Mouse (Mus musculus) hindbrain, embryonic 16.5 days (tissue): ENCODE measurements around the gene Heatr5a. TPM values are rescaled to one million over a fixed set of nuclear protein-coding genes. Genes with fewer than 3 reads are reported as not detected.

ENCODE experiments used
- ATAC-seq: fragments of 200-750 bp; cut with Nextera tagmentation; 2 replicates; pipeline ENCODE4 v1.8.0; 2017; ENCODE audit warnings: moderate TSS enrichment, moderate library complexity
- H3K27ac ChIP-seq: fragments of 300-500 bp; sonication (generic); 2 replicates; pipeline ENCODE4 v1.5.1; 2014; ENCODE audit warnings: low read depth, mild to moderate bottlenecking, control low read depth, low read length, moderate library complexity
- H3K27me3 ChIP-seq: fragments of 300-500 bp; sonication (generic); replicated peaks from 2 replicates; pipeline ENCODE4 v1.6.1; 2014; ENCODE audit warnings: low read length; ENCODE audit not compliant: control insufficient read depth, insufficient read depth
- H3K36me3 ChIP-seq: fragments of 300-500 bp; sonication (generic); 2 replicates; pipeline ENCODE4 v1.6.1; 2014; ENCODE audit warnings: mild to moderate bottlenecking, low read length, moderate library complexity, mixed read lengths; ENCODE audit not compliant: control insufficient read depth, insufficient read depth
- H3K4me1 ChIP-seq: fragments of 300-500 bp; sonication (generic); 2 replicates; pipeline ENCODE4 v1.6.1; 2014; ENCODE audit warnings: low read depth, low read length; ENCODE audit not compliant: control insufficient read depth, insufficient read depth
- H3K4me2 ChIP-seq: fragments of 300-500 bp; sonication (generic); 2 replicates; pipeline ENCODE4 v1.6.1; 2014; ENCODE audit warnings: mild to moderate bottlenecking, low read length, control low read depth, moderate library complexity
- H3K4me3 ChIP-seq: fragments of 300-500 bp; sonication (generic); 2 replicates; pipeline ENCODE4 v1.5.1; 2014; ENCODE audit warnings: mild to moderate bottlenecking, low read length, control low read depth, moderate library complexity
- H3K9ac ChIP-seq: fragments of 300-500 bp; sonication (generic); 2 replicates; pipeline ENCODE4 v1.6.1; 2014; ENCODE audit warnings: low read depth, mild to moderate bottlenecking, control low read depth, low read length, moderate library complexity
- H3K9me3 ChIP-seq: fragments of 300-500 bp; sonication (generic); 2 replicates; pipeline ENCODE4 v1.6.1; 2014; ENCODE audit warnings: mild to moderate bottlenecking, low read length, moderate library complexity; ENCODE audit not compliant: control insufficient read depth
- WGBS: fragments of 180-500 bp; shearing (Covaris S2); extraction: QIAGEN DNeasy Blood & Tissue Kit; methylation state at CpG from one replicate; pipeline ENCODE4 v1.1.7; 2014; 5-methylcytosine and 5-hydroxymethylcytosine counted together
- polyA plus RNA-seq: library from polyadenylated mRNA; unstranded; fragments of >200 nt; fragmentation: Nextera tagmentation; extraction: Ambion mirVana; gene quantifications from 2 replicates; pipeline ENCODE4 v1.2.1, GENCODE M21; 2015

Gene Heatr5a
- polyA plus RNA-seq, 1 experiment from 2014 or later: 5.0 TPM

DNA sequence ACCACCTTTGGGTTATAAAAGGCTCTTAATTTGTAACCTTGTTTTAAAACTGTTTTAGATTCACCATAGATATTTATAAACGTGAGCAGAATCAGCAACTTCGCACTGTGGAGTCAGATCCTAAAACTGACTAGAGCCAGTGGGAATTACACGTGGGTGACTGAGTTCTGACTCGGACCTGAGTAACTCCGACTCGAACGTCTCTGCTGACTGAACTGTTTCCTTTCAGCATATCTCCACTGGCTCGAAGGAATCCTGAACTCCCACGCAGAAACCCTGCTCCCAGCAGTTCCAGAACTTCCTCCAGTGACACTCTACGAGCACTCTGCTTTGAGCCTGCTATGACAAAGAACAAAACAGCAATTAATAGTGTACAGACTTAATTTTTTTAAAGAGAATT, 18.8 kb downstream of the Heatr5a start:
- no peak overlapping the region for H3K4me3 ChIP-seq
- no peak overlapping the region for H3K9ac ChIP-seq
- H3K27me3 ChIP-seq: no peaks in the 10 kb centered on the region
- 78% methylated on average over 10 of the region's 10 CpGs for WGBS
- no peaks in the 10 kb centered on the region for H3K4me1 ChIP-seq
- no peaks in the 10 kb centered on the region for H3K9me3 ChIP-seq
- H3K27ac ChIP-seq: no peak overlapping the region
- no peak for ATAC-seq
- peaks cover 30% of the 10 kb centered on the region for H3K36me3 ChIP-seq
- H3K4me2 ChIP-seq: no peak overlapping the region

DNA sequence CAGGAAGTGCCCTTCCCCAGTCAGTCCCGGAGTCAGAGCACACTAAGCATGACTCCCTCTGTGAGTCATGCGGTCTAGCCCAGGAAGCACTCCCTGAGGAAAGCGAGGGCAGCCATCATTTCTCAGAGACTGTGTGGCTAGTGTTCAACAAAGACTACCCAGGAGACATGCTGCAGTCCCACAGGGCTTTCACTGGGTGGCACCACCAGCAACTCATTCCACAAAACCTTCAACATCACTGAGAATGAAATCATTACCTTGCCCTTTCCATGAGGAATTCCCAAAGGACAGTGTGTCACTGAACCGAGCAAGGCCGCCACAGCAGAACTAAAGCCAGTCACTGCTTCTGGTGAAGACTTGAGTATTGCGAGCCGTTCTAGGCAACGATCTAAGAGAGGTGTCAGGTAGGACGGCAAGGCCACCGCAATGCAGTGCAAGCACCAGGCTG, 23.6 kb downstream of the Heatr5a start:
- Histone ChIP-seq H3K9me3 (no peaks in the 10 kb centered on the region), H3K36me3 (peaks cover 26% of the 10 kb centered on the region), H3K27ac (no peak overlapping the region), H3K4me1 (no peaks in the 10 kb centered on the region), H3K9ac (no peak overlapping the region), H3K4me2 (no peak overlapping the region), H3K27me3 (no peaks in the 10 kb centered on the region), H3K4me3 (no peak overlapping the region)
- no peak for ATAC-seq
- 79% methylated on average over 10 of the region's 10 CpGs for WGBS

DNA sequence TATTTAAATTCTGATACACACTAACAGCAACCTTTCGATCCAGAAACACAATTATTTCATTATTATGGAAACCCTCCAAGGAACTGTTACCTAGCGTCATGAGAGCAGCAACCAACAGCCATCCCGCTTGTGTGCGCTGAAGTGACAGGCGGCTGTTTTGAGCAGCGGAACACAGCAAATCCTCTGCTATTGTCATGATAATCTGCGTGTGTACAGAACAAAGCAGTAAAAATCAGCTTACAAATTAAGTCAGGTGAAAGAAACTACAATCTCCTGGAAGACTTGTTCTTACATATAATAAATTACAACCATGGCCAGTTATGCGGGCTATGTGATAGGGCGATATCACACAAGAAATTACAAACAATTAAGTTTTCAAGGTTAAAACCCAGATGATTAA, 25.8 kb downstream of the Heatr5a start:
- WGBS: 44% methylated on average over 9 of the region's 9 CpGs
- ATAC-seq: no peak
- Histone ChIP-seq H3K27ac (no peak overlapping the region), H3K4me1 (no peaks in the 10 kb centered on the region), H3K27me3 (no peaks in the 10 kb centered on the region), H3K36me3 (peaks cover 16% of the 10 kb centered on the region), H3K4me2 (no peak overlapping the region), H3K9ac (no peak overlapping the region), H3K4me3 (no peak overlapping the region), H3K9me3 (no peaks in the 10 kb centered on the region)

DNA sequence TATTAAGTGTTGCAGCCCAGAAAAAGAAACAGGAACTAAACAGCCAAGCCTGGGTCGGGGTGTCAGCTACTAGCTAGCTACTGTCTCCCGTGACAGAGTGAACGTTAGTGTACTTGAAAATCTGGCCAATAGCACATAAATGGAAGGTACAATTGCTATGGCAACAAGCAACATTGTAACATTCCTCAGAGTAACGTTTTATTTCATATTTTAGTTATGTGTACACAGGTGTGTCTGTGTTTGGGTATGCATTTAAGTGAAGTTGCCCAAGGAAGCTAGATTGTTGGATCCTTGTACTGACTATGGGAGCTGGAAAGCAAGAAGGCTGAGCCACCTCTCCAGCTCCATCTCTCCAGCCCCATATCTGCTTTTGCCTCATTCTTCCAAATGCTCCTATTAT, 31.3 kb downstream of the Heatr5a start:
- Histone ChIP-seq H3K4me2 (no peak overlapping the region), H3K4me3 (no peak overlapping the region), H3K9me3 (no peaks in the 10 kb centered on the region), H3K9ac (no peak overlapping the region), H3K27me3 (no peaks in the 10 kb centered on the region), H3K4me1 (no peaks in the 10 kb centered on the region), H3K27ac (no peak overlapping the region), H3K36me3 (0 out of 2 replicates have a peak, but pooled peaks cover 4% of the 10 kb centered on the region)
- no peak for ATAC-seq
- WGBS: 85% methylated on average over 4 of the region's 4 CpGs

DNA sequence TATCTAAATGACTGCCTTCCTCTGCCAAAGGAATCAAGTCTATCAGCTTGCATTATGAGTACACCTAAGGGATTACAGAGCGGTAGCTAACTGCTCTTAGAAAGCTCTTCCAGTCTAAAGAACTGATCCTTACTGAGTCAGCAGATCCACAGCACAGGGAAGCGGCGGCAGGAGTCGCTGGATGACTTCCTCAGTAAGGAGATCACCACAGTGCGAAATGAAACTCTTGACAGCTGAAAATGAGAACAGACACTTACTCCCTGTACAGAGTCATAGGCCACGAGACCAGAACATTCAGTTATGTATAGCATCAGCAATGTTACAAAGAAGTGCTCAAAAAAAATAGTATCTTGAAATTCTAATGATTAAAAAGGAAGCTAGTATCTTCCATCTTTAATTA, 33.2 kb downstream of the Heatr5a start:
- Histone ChIP-seq H3K4me2 (no peak overlapping the region), H3K27ac (no peak overlapping the region), H3K4me3 (no peak overlapping the region), H3K9ac (no peak overlapping the region), H3K4me1 (no peaks in the 10 kb centered on the region), H3K36me3 (0 out of 2 replicates have a peak, but pooled peaks cover 4% of the 10 kb centered on the region), H3K9me3 (no peaks in the 10 kb centered on the region), H3K27me3 (no peaks in the 10 kb centered on the region)
- ATAC-seq: no peak
- 70% methylated on average over 6 of the region's 6 CpGs for WGBS

DNA sequence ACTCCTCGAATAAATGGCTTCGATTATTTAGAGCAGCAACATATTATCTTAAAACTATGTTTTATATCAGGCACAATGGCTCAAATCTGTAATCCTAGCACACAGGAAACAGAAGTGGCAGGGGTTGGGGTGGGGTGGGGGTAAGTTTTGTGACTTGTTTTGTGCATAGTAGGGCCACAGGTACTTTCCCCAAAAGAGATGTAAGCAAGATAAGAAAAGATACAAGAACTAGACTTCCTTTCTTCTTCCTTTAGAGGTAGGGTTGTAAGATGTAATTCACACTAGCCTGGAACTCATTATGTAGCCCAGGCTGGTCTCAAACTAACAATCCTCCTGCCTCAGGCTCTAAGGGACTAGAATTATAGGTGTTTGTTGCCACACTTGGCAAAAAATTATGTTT, 41.5 kb downstream of the Heatr5a start:
- no peak overlapping the region for H3K4me3 ChIP-seq
- WGBS: 92% methylated on average over 2 of the region's 2 CpGs
- no peak for ATAC-seq
- no peak overlapping the region for H3K27ac ChIP-seq
- no peak overlapping the region for H3K9ac ChIP-seq
- no peak overlapping the region for H3K4me2 ChIP-seq
- no peaks in the 10 kb centered on the region for H3K4me1 ChIP-seq
- H3K36me3 ChIP-seq: peaks cover 6% of the 10 kb centered on the region
- no peaks in the 10 kb centered on the region for H3K27me3 ChIP-seq
- no peaks in the 10 kb centered on the region for H3K9me3 ChIP-seq

DNA sequence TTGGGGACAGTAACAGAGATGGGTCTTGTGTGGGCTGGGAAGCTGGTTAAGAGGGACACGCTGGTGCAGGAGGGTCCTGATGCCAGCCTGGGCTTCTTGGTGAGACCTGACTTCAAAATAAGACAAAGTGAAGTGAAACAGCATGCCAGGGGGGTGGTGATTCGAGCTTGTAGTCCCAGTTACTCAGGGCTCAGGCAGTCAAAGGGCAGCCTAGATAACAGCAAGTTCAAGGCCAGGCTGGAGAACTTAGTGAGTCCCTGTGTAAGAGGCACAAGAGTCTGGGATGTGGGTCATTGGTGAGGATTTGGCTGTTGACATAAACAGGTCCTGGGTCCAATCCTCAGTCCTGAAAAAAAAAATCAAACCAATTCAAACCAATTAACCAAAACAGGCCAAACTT, 53.9 kb downstream of the Heatr5a start:
- no peaks in the 10 kb centered on the region for H3K9me3 ChIP-seq
- H3K9ac ChIP-seq: no peak overlapping the region
- no peaks in the 10 kb centered on the region for H3K4me1 ChIP-seq
- no peak for ATAC-seq
- no peak overlapping the region for H3K27ac ChIP-seq
- no peaks in the 10 kb centered on the region for H3K27me3 ChIP-seq
- WGBS: 89% methylated on average over 2 of the region's 2 CpGs
- no peak overlapping the region for H3K4me3 ChIP-seq
- H3K4me2 ChIP-seq: no peak overlapping the region
- H3K36me3 ChIP-seq: peaks cover 22% of the 10 kb centered on the region

DNA sequence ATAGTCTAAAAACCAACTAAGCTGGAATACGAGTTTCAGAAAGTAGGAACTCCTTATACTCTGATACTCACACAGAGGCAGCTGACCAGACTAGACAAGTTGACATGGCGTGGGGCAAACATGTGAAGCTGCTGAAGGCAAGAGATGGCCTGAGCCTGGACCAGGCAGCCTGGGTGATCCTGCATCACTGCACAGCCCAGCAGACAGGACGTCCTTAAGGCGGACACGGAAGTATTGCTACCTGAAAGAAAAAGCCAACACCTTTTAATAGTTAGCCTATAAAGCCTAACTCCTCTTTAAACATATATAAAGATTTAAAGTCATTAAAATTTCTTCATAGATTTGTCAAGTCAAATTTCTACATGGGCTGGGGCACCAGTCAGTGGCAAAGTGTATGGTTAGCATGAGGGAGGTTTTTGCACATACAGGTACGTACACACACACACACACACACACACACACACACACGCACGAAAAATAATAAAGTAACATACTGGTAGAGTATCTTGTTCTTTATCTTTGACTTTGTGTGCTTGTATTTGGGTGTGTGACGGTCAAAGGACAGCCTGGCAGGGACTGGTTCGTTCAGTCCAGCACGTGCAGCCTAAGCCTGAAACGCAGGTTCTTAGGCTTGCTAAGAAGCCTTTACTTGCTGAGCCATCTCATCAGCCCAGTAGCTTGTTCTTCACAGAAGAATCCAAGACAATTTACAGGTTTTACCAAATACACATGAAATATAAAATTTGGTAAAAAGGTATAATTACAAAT, 56.0 kb downstream of the Heatr5a start:
- no peak for ATAC-seq
- Histone ChIP-seq H3K4me1 (no peaks in the 10 kb centered on the region), H3K9me3 (no peaks in the 10 kb centered on the region), H3K27me3 (no peaks in the 10 kb centered on the region), H3K4me2 (no peak overlapping the region), H3K36me3 (peaks cover 20% of the 10 kb centered on the region), H3K4me3 (no peak overlapping the region), H3K27ac (no peak overlapping the region), H3K9ac (no peak overlapping the region)
- WGBS: 97% methylated on average over 12 of the region's 12 CpGs

DNA sequence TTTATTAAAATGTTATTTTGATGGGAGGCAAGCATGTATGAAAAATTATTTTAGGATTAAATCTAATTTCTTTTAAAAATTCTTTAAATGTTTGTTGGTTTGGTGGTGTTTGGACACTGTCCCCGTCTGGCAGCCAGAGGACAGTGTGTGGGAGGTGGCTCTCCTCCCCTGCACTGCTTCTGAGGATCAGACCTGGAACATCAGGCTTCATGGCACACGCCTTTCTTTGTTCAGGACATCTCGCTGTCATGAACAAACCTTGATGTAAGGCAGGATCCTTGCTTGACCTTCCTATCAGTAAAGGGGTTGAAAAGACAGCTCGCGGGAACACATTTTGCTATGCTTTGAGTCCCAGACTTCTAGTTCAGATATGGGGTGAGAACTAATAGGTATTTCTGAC, 61.9 kb downstream of the Heatr5a start:
- 97% methylated on average over 5 of the region's 5 CpGs for WGBS

More for the DNA sequence above, 61.9 kb downstream of the Heatr5a start:
- no peak overlapping the region for H3K9ac ChIP-seq
- H3K4me2 ChIP-seq: no peak overlapping the region
- no peaks in the 10 kb centered on the region for H3K4me1 ChIP-seq
- no peak for ATAC-seq
- no peaks in the 10 kb centered on the region for H3K9me3 ChIP-seq
- H3K27ac ChIP-seq: no peak overlapping the region
- no peak overlapping the region for H3K4me3 ChIP-seq
- no peaks in the 10 kb centered on the region for H3K27me3 ChIP-seq
- peaks cover 2% of the 10 kb centered on the region for H3K36me3 ChIP-seq
